Mouse (Mus musculus) sigmoid colon, adult 10 weeks (tissue): ENCODE measurements around the gene Adam6b. TPM values are rescaled to one million over a fixed set of nuclear protein-coding genes. Genes with fewer than 3 reads are reported as not detected.

ENCODE experiments used
- polyA plus RNA-seq: library from polyadenylated mRNA; stranded (reverse); fragments of 350-450 nt; fragmentation: Illumina TruSeq; extraction: RNeasy Lipid Tissue Mini Kit (QIAGEN cat#74804); gene quantifications from one replicate; pipeline ENCODE4 v1.2.3, GENCODE M21; 2014; ENCODE audit warnings: low read depth, low replicate concordance

Gene Adam6b
- 0.54 TPM for polyA plus RNA-seq

DNA sequence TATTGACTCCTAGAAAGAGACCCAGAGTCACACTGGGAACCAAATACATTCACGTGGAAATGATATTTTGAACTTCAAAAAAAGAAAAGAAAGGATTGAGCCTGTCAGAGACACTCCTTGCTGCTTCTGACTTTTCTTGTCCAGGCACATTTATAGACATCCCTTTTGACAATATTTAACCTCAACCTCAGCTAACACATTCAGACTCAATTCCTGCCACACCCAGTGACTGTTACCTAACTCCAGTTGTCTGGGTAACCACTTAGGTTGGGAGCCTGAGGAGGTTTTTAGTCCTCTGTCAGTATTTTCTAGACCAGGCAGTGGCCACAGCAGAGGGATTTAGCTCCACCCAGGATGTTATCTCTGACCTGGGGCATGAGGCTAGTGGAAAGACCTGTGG is at the start of gene Adam6b:
Gene Adam6b, plus strand, starts transcription at position 301 of the 400 bp plus-strand sequence.

Other genes with a start within 250 kb of the Adam6b start
- not detected for gene Adam6a, start 54.4 kb downstream of the Adam6b start, polyA plus RNA-seq